Mouse (Mus musculus): ENCODE data around the gene Unc45b. TPM values are rescaled to one million over a fixed set of nuclear protein-coding genes. Genes with fewer than 3 reads are reported as not detected.

Unc45b gene
- polyA plus RNA-seq, 1 experiment, result not detected

- peaks cover 18% of the 10 kb centered on the region for H3K4me1 ChIP-seq (ENCODE audit: control insufficient read depth, insufficient read depth, low read length)
- H3K4me3 ChIP-seq (ENCODE audit: insufficient read depth, low read depth, low read length), result no peak overlapping the region
- TF ChIP-seq POLR2A (IDR thresholded peaks at IDR 0.05; ENCODE audit: insufficient read depth, low read depth, low read length) (no peak), CTCF (IDR thresholded peaks at IDR 0.05; ENCODE audit: insufficient read depth, low read depth, low read length) (no peak)
- 45% methylated on average over 10 of the region's 10 CpGs for WGBS
- H3K27ac ChIP-seq (ENCODE audit: insufficient read depth, low read depth, low read length), result no peak overlapping the region
Observed at GRCm38 (mm10) chr11:82888491-82888946, 21.8 kb upstream of the Unc45b start.

- 0 out of 2 replicates have a peak overlapping the region, but pooled peaks have one; percentile 16 for H3K27ac ChIP-seq (ENCODE audit: insufficient read depth, low read depth, low read length)
- WGBS, result 4% methylated on average over 31 of the region's 31 CpGs
- no peak for TF ChIP-seq CTCF (IDR thresholded peaks at IDR 0.05; ENCODE audit: insufficient read depth, low read depth, low read length)
- no peak for TF ChIP-seq POLR2A (IDR thresholded peaks at IDR 0.05; ENCODE audit: insufficient read depth, low read depth, low read length)
Observed at GRCm38 (mm10) chr11:82889524-82890341, 20.6 kb upstream of the Unc45b start.

GRCm38 (mm10) chr11:82890342-82890762 lies 20.0 kb upstream of the Unc45b start, which contains the start of gene Rad51d:
Gene Rad51d (minus strand): TSS chr11:82890614.
- peak; percentile 92 for TF ChIP-seq CTCF (IDR thresholded peaks at IDR 0.05; ENCODE audit: insufficient read depth, low read depth, low read length)
- peak; percentile 31; the same call in 1 of the 2 replicates for TF ChIP-seq POLR2A (IDR thresholded peaks at IDR 0.05; ENCODE audit: insufficient read depth, low read depth, low read length)
- Histone ChIP-seq H3K4me3 (ENCODE audit: insufficient read depth, low read depth, low read length) (peak within 1 kb of the TSS; percentile 88), H3K27ac (ENCODE audit: insufficient read depth, low read depth, low read length) (0 out of 2 replicates have a peak within 1 kb of the TSS, but pooled peaks have one; percentile 16), H3K4me1 (ENCODE audit: control insufficient read depth, insufficient read depth, low read length) (peaks cover 18% of the 10 kb centered on the region)
- WGBS, result under 1% methylated on average over 26 of the region's 26 CpGs

More at GRCm38 (mm10) chr11:82889524-82890341, 20.6 kb upstream of the Unc45b start:
- Histone ChIP-seq H3K4me1 (ENCODE audit: control insufficient read depth, insufficient read depth, low read length) (peaks cover 18% of the 10 kb centered on the region), H3K4me3 (ENCODE audit: insufficient read depth, low read depth, low read length) (peak overlapping the region; percentile 88)

- 67% methylated on average over 7 of the region's 7 CpGs for WGBS
- TF ChIP-seq CTCF (IDR thresholded peaks at IDR 0.05; ENCODE audit: insufficient read depth, low read depth, low read length), result no peak
- Histone ChIP-seq H3K27ac (ENCODE audit: insufficient read depth, low read depth, low read length) (no peak within 1 kb of the TSS), H3K4me3 (ENCODE audit: insufficient read depth, low read depth, low read length) (no peak within 1 kb of the TSS), H3K4me1 (ENCODE audit: control insufficient read depth, insufficient read depth, low read length) (peaks cover 18% of the 10 kb centered on the region)
Observed at GRCm38 (mm10) chr11:82891936-82892335, 18.4 kb upstream of the Unc45b start, which contains the start of gene Fndc8. Gene Fndc8 (plus strand): TSS chr11:82892124.

GRCm38 (mm10) chr11:82897478-82897877 lies 12.9 kb upstream of the Unc45b start:
- Histone ChIP-seq H3K27ac (ENCODE audit: insufficient read depth, low read depth, low read length) (no peak overlapping the region), H3K4me1 (ENCODE audit: control insufficient read depth, insufficient read depth, low read length) (no peaks in the 10 kb centered on the region), H3K4me3 (ENCODE audit: insufficient read depth, low read depth, low read length) (no peak overlapping the region)
- no peak for TF ChIP-seq POLR2A (IDR thresholded peaks at IDR 0.05; ENCODE audit: insufficient read depth, low read depth, low read length)
- no peak for TF ChIP-seq CTCF (IDR thresholded peaks at IDR 0.05; ENCODE audit: insufficient read depth, low read depth, low read length)
- 87% methylated on average over 10 of the region's 10 CpGs for WGBS

GRCm38 (mm10) chr11:82899720-82900119 lies 10.6 kb upstream of the Unc45b start:
- Histone ChIP-seq H3K27ac (ENCODE audit: insufficient read depth, low read depth, low read length) (no peak overlapping the region), H3K4me3 (ENCODE audit: insufficient read depth, low read depth, low read length) (no peak overlapping the region), H3K4me1 (ENCODE audit: control insufficient read depth, insufficient read depth, low read length) (no peaks in the 10 kb centered on the region)
- WGBS, result 95% methylated on average over 5 of the region's 5 CpGs
- TF ChIP-seq POLR2A (IDR thresholded peaks at IDR 0.05; ENCODE audit: insufficient read depth, low read depth, low read length), result no peak
- TF ChIP-seq CTCF (IDR thresholded peaks at IDR 0.05; ENCODE audit: insufficient read depth, low read depth, low read length), result no peak

GRCm38 (mm10) chr11:82901606-82902310 lies 8.6 kb upstream of the Unc45b start:
- no peak overlapping the region for H3K27ac ChIP-seq (ENCODE audit: insufficient read depth, low read depth, low read length)
- 94% methylated on average over 20 of the region's 20 CpGs for WGBS
- H3K4me3 ChIP-seq (ENCODE audit: insufficient read depth, low read depth, low read length), result no peak overlapping the region
- no peaks in the 10 kb centered on the region for H3K4me1 ChIP-seq (ENCODE audit: control insufficient read depth, insufficient read depth, low read length)
- TF ChIP-seq CTCF (IDR thresholded peaks at IDR 0.05; ENCODE audit: insufficient read depth, low read depth, low read length) (no peak), POLR2A (IDR thresholded peaks at IDR 0.05; ENCODE audit: insufficient read depth, low read depth, low read length) (no peak)

GRCm38 (mm10) chr11:82904952-82905351 lies 5.4 kb upstream of the Unc45b start:
- no peak overlapping the region for H3K27ac ChIP-seq (ENCODE audit: insufficient read depth, low read depth, low read length)
- H3K4me3 ChIP-seq (ENCODE audit: insufficient read depth, low read depth, low read length), result no peak overlapping the region
- peaks cover 5% of the 10 kb centered on the region for H3K4me1 ChIP-seq (ENCODE audit: control insufficient read depth, insufficient read depth, low read length)
- 62% methylated on average over 8 of the region's 8 CpGs for WGBS
- TF ChIP-seq POLR2A (IDR thresholded peaks at IDR 0.05; ENCODE audit: insufficient read depth, low read depth, low read length) (no peak), CTCF (IDR thresholded peaks at IDR 0.05; ENCODE audit: insufficient read depth, low read depth, low read length) (no peak)

GRCm38 (mm10) chr11:82905816-82906215 lies 4.5 kb upstream of the Unc45b start:
- peaks cover 5% of the 10 kb centered on the region for H3K4me1 ChIP-seq (ENCODE audit: control insufficient read depth, insufficient read depth, low read length)
- H3K27ac ChIP-seq (ENCODE audit: insufficient read depth, low read depth, low read length), result no peak overlapping the region
- H3K4me3 ChIP-seq (ENCODE audit: insufficient read depth, low read depth, low read length), result no peak overlapping the region
- 91% methylated on average over 5 of the region's 5 CpGs for WGBS
- no peak for TF ChIP-seq POLR2A (IDR thresholded peaks at IDR 0.05; ENCODE audit: insufficient read depth, low read depth, low read length)
- no peak for TF ChIP-seq CTCF (IDR thresholded peaks at IDR 0.05; ENCODE audit: insufficient read depth, low read depth, low read length)
